Mouse (Mus musculus) testis, postnatal 10 days (tissue): ENCODE measurements around the gene Gpx3.
"Not testable (repeated sequence)": the region's sequence is repeated elsewhere in the genome, so short reads cannot be mapped to it uniquely, and the experiment has no call there.

ENCODE experiments used
- DNase-seq: peaks from one replicate; pipeline ENCODE4 v3.0.0; 2021; ENCODE audit warnings: low spot score

Gpx3 gene

DNA sequence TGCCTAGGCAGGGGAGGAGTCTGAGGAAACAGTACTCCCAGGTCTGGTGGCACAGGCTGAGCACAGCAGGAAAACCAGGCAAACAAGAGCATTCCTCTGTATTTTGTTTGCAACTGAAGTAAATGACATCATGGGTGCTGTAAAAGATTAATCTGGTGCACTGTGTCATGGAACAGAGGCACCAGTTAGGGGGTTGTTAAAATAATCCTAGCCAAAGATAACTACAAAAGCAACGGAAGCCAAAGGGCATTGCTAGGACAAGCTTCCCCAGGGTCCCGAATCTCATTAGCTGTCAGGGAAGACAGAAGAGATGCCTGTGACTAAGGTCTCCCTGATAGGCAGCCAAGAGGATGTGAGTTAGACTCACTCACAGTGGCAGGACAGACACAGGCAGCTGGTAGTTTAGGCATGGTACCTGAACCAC is 21.2 kb upstream of the Gpx3 start:
- no peak for DNase-seq

DNA sequence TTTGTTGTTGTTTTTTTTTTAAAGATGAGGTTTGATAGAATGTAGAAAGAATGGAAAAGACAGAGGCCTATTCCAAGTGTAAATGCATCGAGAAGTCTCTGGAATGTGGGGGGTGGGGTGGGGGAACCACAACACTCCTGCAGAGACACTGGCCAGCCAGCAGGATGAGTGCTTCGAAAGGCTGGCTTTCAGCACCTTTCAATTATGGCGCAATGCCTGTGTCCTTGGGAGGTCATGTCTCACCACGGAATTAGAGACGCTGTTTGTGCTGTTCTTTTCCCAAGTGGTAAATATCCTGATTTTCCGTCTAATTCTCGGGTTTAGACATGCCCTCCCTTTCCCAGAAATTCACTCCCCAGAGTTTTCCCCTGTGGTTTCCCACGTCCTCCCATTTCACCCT is 19.6 kb upstream of the Gpx3 start:
- peak; percentile 57 for DNase-seq

GRCm38 (mm10) chr11:54884197-54884828 is 17.9 kb upstream of the Gpx3 start:
- DNase-seq, result no peak

DNA sequence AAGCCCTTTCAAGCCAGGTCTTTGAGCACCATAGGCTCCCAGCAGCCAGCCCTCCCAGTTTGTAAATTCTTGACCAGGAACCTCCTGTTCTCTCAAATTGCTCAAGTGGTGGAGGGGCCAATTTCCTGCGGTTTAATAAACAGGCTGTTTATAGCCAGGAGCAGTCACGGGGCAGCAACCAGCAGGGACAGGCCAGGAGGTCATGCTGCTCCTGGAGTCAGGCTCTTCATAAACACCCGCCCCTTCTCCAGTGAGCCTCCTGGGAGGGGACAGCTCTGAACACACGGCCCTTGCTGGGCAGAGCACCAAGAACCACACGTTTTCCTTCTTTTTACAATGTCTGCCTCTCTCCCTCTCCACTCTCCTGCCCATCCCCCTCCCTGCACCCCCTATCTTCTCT is 17.3 kb upstream of the Gpx3 start:
- peak; percentile 63 for DNase-seq

DNA sequence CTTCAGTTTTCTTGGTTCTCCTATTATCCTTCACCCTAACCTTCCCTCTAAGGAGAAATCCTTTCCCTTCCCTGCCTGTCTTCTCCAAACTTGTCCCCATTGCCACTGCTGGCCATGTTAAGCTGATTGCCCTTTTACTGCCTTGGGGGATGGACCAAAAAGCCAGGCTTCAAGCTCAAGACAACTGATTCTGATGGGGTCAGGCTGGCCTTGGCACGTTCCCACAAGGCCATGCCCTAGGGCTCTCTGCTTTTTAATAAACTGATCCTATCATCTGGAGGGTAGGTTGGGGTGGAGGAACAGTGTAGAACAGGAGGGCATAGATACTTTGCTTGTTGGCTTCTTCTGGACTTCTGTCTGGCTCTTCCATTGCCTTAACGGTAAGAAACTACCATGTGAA is 16.8 kb upstream of the Gpx3 start:
- no peak for DNase-seq

DNA sequence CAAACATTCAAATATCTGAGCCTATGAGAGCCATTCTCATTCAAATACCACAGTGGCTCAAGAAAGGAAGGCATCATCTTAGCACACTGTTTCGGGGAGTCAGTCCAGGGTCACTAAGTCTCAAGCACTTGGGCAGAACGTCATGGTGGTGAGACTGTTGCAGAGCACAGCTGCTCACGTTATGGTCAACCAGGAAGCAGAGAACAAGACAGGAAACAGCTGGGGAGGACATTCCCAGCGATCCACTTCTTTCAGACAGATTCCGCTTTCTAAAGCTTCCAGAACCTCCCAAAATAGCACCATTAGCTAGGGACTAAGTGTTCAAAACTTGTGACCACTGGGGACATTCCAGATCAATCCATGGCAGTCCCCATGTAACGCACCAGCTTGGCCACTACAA is 14.3 kb upstream of the Gpx3 start:
- no peak for DNase-seq

- no peak for DNase-seq
Measured at GRCm38 (mm10) chr11:54891341-54891740, 10.9 kb upstream of the Gpx3 start.

GRCm38 (mm10) chr11:54892091-54892490 is 10.2 kb upstream of the Gpx3 start:
- no peak for DNase-seq

GRCm38 (mm10) chr11:54894589-54894988 is 7.7 kb upstream of the Gpx3 start:
- no peak for DNase-seq

DNA sequence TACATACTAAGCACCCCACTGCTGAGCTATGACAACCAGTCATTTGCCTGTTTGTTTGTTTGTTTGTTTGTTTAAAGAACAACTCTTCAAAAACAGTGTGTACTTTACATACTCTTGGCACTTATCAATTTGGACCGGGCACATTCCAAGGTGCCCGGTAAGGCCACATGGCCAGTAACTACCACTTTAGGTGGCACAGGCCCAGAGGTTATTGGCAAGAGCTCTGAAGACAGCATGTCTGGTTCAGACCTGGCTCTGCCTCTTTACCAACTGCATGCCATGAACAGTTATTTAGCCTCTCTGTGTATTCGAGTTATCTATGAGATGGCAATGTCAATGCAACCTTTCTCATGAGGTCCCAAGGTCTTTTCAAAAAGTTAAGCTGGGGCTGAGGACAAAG is 5.6 kb upstream of the Gpx3 start:
- not testable (repeated sequence) for DNase-seq

DNA sequence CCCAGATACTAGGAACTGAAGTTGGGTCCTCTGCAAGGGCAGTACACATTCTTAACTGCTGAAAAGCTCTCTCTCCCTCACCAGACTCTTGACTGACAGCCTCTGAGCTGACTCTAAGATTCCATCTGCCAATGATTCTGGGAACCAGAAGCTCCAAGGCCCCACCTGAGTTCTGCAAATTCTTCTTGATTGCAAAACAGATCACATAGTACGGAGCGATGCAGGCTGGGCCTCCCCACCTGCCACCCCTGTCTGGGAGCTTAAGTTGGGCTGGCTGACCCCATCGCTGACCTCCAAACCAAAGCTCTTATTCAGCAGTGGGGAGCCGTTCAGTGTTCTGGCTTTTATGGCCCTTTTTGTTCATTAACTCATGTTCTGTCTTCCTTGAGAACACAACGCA is 4.8 kb upstream of the Gpx3 start:
- DNase-seq, result no peak

GRCm38 (mm10) chr11:54899657-54900056 is 2.6 kb upstream of the Gpx3 start:
- no peak for DNase-seq

GRCm38 (mm10) chr11:54903339-54903738 is 1.1 kb downstream of the Gpx3 start:
- DNase-seq, result no peak

- no peak for DNase-seq
Measured at GRCm38 (mm10) chr11:54903940-54904706, 1.9 kb downstream of the Gpx3 start.

GRCm38 (mm10) chr11:54905086-54905485 is 2.8 kb downstream of the Gpx3 start:
- DNase-seq, result no peak

DNA sequence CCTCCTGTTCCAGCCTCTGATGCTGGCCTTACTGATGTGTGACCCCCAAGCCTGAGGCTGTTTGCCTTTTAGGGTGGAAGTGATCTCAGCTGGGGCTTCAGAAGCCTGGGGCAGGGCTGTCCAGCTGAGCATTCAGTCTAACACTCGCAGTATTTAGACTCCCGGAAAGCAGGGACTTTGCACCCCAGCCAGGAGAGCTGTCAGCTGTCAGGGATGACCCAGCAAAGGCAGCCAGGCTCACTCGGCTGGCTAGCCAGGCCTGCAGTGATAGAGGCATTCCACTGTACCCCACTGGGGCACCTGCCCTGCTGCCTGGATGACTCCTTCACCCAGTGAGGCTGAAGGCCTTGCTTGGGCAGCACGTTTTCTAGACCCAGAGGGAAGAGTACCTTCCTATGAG is 3.7 kb downstream of the Gpx3 start:
- DNase-seq, result no peak

- DNase-seq, result no peak
Measured at GRCm38 (mm10) chr11:54906466-54906865, 4.2 kb downstream of the Gpx3 start.

- DNase-seq, result no peak
Measured at GRCm38 (mm10) chr11:54907259-54907658, 5.0 kb downstream of the Gpx3 start.

DNA sequence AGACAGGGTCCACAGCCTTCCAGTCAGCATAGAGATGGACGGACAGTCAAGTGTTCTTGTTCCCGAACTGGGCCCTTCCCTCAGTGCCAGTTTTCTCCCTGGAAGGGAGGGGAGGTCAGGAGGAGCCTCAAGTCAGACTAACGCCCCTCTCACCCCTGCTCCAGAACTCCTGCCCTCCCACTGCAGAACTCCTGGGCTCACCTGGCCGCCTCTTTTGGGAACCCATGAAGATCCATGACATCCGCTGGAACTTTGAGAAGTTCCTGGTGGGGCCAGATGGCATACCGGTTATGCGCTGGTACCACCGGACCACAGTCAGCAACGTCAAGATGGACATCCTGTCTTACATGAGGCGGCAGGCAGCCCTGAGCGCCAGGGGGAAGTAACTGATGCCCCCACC is 7.0 kb downstream of the Gpx3 start:
- DNase-seq, result no peak

DNA sequence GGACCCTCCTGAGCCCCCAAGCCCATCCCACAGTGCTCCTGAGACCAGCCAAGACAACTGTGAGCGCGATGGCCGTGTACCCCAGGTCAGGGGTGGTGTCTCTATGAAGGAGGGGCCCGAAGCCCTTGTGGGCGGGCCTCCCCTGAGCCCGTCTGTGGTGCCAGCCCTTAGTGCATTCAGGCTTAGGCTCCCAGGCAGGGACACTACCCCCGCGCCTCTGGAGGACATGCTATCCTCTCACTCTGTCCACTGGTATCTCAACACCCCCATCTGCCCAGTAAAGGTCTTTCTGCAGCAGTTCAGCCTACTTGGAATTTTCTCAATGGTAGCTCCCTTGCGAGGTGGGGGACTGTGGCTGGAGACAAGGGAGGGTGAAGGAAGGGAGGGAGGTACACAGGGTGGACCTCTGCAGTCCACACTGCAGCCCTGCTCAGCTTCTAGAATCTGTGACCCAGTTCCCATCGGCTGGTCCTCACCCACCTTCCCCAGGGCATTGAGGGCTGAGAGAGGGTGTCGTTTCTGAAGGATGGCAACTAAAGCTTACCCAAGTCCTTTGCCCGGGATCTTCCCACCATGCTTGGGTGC is 7.9 kb downstream of the Gpx3 start:
- DNase-seq, result no peak

GRCm38 (mm10) chr11:54911201-54911600 is 8.9 kb downstream of the Gpx3 start:
- DNase-seq, result no peak

GRCm38 (mm10) chr11:54911671-54912502 is 9.6 kb downstream of the Gpx3 start:
- DNase-seq, result no peak
